ENCODE assay signal across 8 mouse cellular contexts in the genomic region with DNA sequence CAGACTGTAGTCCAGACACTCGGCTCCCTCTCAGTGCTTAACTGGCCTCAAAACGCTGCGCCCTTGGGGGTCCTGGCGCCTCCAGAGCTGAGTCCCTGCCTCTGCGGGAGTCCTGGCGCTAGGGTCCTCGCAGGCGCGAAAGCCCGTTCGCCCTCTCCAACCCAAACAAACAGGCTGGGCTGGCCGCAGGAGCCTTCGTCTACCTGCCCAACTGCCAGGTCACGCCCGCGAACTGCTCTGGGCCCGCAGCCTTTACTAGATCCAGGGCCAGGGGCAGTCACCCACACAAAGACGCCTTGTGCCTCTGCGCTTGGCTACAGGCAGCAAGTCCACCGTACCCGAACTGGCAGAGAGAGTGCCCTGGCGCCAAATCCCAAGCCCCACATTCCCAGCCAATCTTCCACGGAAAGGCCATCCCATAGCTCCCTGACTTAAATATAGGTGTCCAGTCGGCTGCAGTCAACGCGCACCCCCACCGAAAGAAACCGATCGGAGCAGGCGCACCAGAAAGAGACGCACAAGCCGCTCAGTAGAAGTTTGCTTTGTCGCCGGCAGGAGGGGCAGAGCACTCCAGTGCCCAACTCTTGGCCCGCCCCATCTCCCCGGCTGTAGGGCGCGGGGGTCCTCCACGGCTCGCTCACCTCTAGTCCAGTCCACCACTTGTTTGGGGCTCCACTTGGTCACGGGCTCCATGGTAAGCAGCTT. TPM values are rescaled to one million over a fixed set of nuclear protein-coding genes. Genes with fewer than 3 reads are reported as not detected.
DNase-seq lines count a peak whose midpoint lies in the region; ATAC-seq lines count a peak whose summit lies in the region.

No protein-coding gene starts in this region.

- peak overlapping the region; percentile 88 for H3K4me2 ChIP-seq in forebrain, embryonic 11.5 days (ENCODE audit: low read depth, low read length, severe bottlenecking)
- H3K4me2 ChIP-seq in heart, embryonic 15.5 days, result peak overlapping the region; percentile 82
- H3K4me2 ChIP-seq in liver, embryonic 13.5 days, result peak overlapping the region; percentile 96

- peak overlapping the region; percentile 69 for H3K4me3 ChIP-seq in forebrain, embryonic 11.5 days (ENCODE audit: low read depth, low read length)
- peak overlapping the region; percentile 87 for H3K4me3 ChIP-seq in heart, embryonic 15.5 days
- H3K4me3 ChIP-seq in liver, embryonic 13.5 days (replicated peaks), result peak overlapping the region; percentile 77

- H3K9me3 ChIP-seq in forebrain, embryonic 11.5 days (ENCODE audit: control insufficient read depth, low read length), result no peaks in the 10 kb centered on the region
- H3K9me3 ChIP-seq in heart, embryonic 15.5 days (replicated peaks), result no peaks in the 10 kb centered on the region
- H3K9me3 ChIP-seq in liver, embryonic 13.5 days (replicated peaks), result no peaks in the 10 kb centered on the region

- no peaks in the 10 kb centered on the region for H3K36me3 ChIP-seq in forebrain, embryonic 11.5 days (ENCODE audit: control insufficient read depth, insufficient read depth, low read length)
- H3K36me3 ChIP-seq in heart, embryonic 15.5 days, result no peaks in the 10 kb centered on the region
- no peaks in the 10 kb centered on the region for H3K36me3 ChIP-seq in liver, embryonic 13.5 days
- H3K36me3 ChIP-seq in splenic B cell, adult 2 months (ENCODE audit: control insufficient read depth, insufficient read depth, low read length, poor library complexity, severe bottlenecking), result no peaks in the 10 kb centered on the region

- peak; percentile 68 for ATAC-seq in CD4-positive, CD25-positive, alpha-beta regulatory T cell, adult 4 months
- peak; percentile 90 for ATAC-seq in forebrain, embryonic 11.5 days (replicated peaks; ENCODE audit: low FRiP score)
- ATAC-seq in heart, embryonic 15.5 days (replicated peaks; ENCODE audit: insufficient number of reproducible peaks, insufficient read depth, low FRiP score, low read depth), result peak; percentile 81
- peak; percentile 78 for ATAC-seq in liver, embryonic 13.5 days (ENCODE audit: low read depth)

- H3K27me3 ChIP-seq in forebrain, embryonic 11.5 days (ENCODE audit: control insufficient read depth, insufficient read depth, low read length), result no peaks in the 10 kb centered on the region
- H3K27me3 ChIP-seq in heart, embryonic 15.5 days, result no peaks in the 10 kb centered on the region
- H3K27me3 ChIP-seq in liver, embryonic 13.5 days, result no peaks in the 10 kb centered on the region
- no peaks in the 10 kb centered on the region for H3K27me3 ChIP-seq in splenic B cell, adult 2 months (ENCODE audit: control insufficient read depth, insufficient read depth, low read length, poor library complexity, severe bottlenecking)

- WGBS in forebrain, embryonic 11.5 days, result under 1% methylated on average over 41 of the region's 41 CpGs
- under 1% methylated on average over 41 of the region's 41 CpGs for WGBS in heart, embryonic 15.5 days
- under 1% methylated on average over 41 of the region's 41 CpGs for WGBS in liver, embryonic 13.5 days (ENCODE audit: insufficient replicate concordance)

- H3K9ac ChIP-seq in forebrain, embryonic 11.5 days (ENCODE audit: low read length), result peak overlapping the region; percentile 78
- H3K9ac ChIP-seq in heart, embryonic 15.5 days, result peak overlapping the region; percentile 84
- peak overlapping the region; percentile 82 for H3K9ac ChIP-seq in liver, embryonic 13.5 days

- DNase-seq in c-Kit-positive CD71-positive TER-119-negative erythroid progenitor cells, embryonic 14.5 days (ENCODE audit: low read depth), result peak; percentile 71
- DNase-seq in forebrain, embryonic 11.5 days (ENCODE audit: low spot score), result peak; percentile 88
- DNase-seq in kidney, postnatal 14 days, result peak; percentile 88
- peak; percentile 66 for DNase-seq in liver, embryonic 13.5 days
- peak; percentile 80 for DNase-seq in naive thymus-derived CD4-positive, alpha-beta T cell, adult 2 months (ENCODE audit: low read depth)
- peak; percentile 79 for DNase-seq in splenic B cell, adult 2 months (ENCODE audit: low read depth, low spot score)

- H3K4me1 ChIP-seq in forebrain, embryonic 11.5 days (replicated peaks; ENCODE audit: control insufficient read depth, insufficient read depth, low read length), result peaks cover 5% of the 10 kb centered on the region; the same call in 1 of the 2 replicates
- peaks cover 40% of the 10 kb centered on the region for H3K4me1 ChIP-seq in heart, embryonic 15.5 days (replicated peaks)
- H3K4me1 ChIP-seq in liver, embryonic 13.5 days (replicated peaks), result peaks cover 64% of the 10 kb centered on the region

- no peak overlapping the region for H3K27ac ChIP-seq in forebrain, embryonic 11.5 days (ENCODE audit: low read depth, low read length)
- peak overlapping the region; percentile 95 for H3K27ac ChIP-seq in heart, embryonic 15.5 days
- H3K27ac ChIP-seq in liver, embryonic 13.5 days, result peak overlapping the region; percentile 78

RNA-seq across cellular contexts. Expression of gene Cnksr3, which starts 0.9 kb away (rescaled TPM):
- 1 to 10 TPM; 3.3 to 5.1 TPM for polyA plus RNA-seq in CD4-positive, CD25-positive, alpha-beta regulatory T cell, adult 4 months (2017; shearing (Covaris generic))
- polyA plus RNA-seq in forebrain, embryonic 11.5 days (2014; fragmentation: Nextera tagmentation; extraction: Ambion mirVana), result 8.5 and 8.8 TPM in 2 replicates
- polyA plus RNA-seq in heart, embryonic 15.5 days (2015; fragmentation: Nextera tagmentation; extraction: Ambion mirVana), result 7.1 and 9.0 TPM in 2 replicates
- polyA plus RNA-seq in liver, embryonic 13.5 days (2015; fragmentation: Nextera tagmentation; extraction: Ambion mirVana), result 3.1 and 3.8 TPM in 2 replicates
